Mouse (Mus musculus) liver, postnatal 0 days (tissue): Measurements from ENCODE around the gene Ptgis. TPM values are rescaled to one million over a fixed set of nuclear protein-coding genes. Genes with fewer than 3 reads are reported as not detected.

ENCODE experiments used
- ATAC-seq: fragments of 200-750 bp; cut with Nextera tagmentation; 2 replicates; pipeline ENCODE4 v1.8.0; 2017; ENCODE audit warnings: mild to moderate bottlenecking, moderate library complexity
- DNase-seq: peaks from one replicate; pipeline ENCODE4 v3.0.0-alpha.2; 2016
- H3K27ac ChIP-seq: fragments of 300-500 bp; sonication (generic); 2 replicates; pipeline ENCODE4 v1.5.1; 2014; ENCODE audit warnings: antibody characterized with exemption, moderate library complexity, mild to moderate bottlenecking, low read depth
- H3K27me3 ChIP-seq: fragments of 300-500 bp; sonication (generic); 2 replicates; pipeline ENCODE4 v1.6.1; 2014; ENCODE audit warnings: low read length, control low read depth, mixed read lengths; ENCODE audit not compliant: insufficient read depth
- H3K36me3 ChIP-seq: fragments of 300-500 bp; sonication (generic); replicated peaks from 2 replicates; pipeline ENCODE4 v1.6.1; 2014; ENCODE audit warnings: mild to moderate bottlenecking, control low read depth, low read length, moderate library complexity, mixed read lengths; ENCODE audit not compliant: insufficient read depth
- H3K4me1 ChIP-seq: fragments of 300-500 bp; sonication (generic); 2 replicates; pipeline ENCODE4 v1.6.1; 2014; ENCODE audit warnings: antibody characterized with exemption, mild to moderate bottlenecking, control low read depth; ENCODE audit not compliant: insufficient read depth
- H3K4me2 ChIP-seq: fragments of 300-500 bp; sonication (generic); 2 replicates; pipeline ENCODE4 v1.6.1; 2014; ENCODE audit warnings: low read depth, mild to moderate bottlenecking, low read length, moderate library complexity, mixed read lengths
- H3K4me3 ChIP-seq: fragments of 300-500 bp; sonication (generic); 2 replicates; pipeline ENCODE4 v1.5.1; 2014; ENCODE audit warnings: low read depth, low read length
- H3K9ac ChIP-seq: fragments of 300-500 bp; sonication (generic); replicated peaks from 2 replicates; pipeline ENCODE4 v1.6.1; 2014; ENCODE audit warnings: mild to moderate bottlenecking, moderate library complexity
- H3K9me3 ChIP-seq: fragments of 300-500 bp; sonication (generic); 2 replicates; pipeline ENCODE4 v1.6.1; 2016; ENCODE audit warnings: mild to moderate bottlenecking, control low read depth, low read length, mixed read lengths
- CTCF ChIP-seq: sonication (generic); IDR thresholded peaks from 2 replicates; pipeline ENCODE4 v1.5.1; 2016; ENCODE audit warnings: antibody characterized with exemption, low read depth
- EP300 ChIP-seq: IDR thresholded peaks from 2 replicates; pipeline ENCODE4 v1.6.1; 2016; ENCODE audit warnings: antibody characterized with exemption, low read depth, mild to moderate bottlenecking
- WGBS: fragments of 180-500 bp; shearing (Covaris S2); extraction: QIAGEN DNeasy Blood & Tissue Kit; methylation state at CpG from one replicate; pipeline ENCODE4 v1.1.7; 2014; ENCODE audit not compliant: insufficient replicate concordance; 5-methylcytosine and 5-hydroxymethylcytosine counted together
- polyA plus RNA-seq: library from polyadenylated mRNA; unstranded; fragments of >200 nt; fragmentation: Nextera tagmentation; extraction: Ambion mirVana; gene quantifications from 2 replicates; pipeline ENCODE4 v1.2.1, GENCODE M21; 2015

The Ptgis gene
- polyA plus RNA-seq, 1 experiment from 2014 or later: 1.8 TPM

DNA sequence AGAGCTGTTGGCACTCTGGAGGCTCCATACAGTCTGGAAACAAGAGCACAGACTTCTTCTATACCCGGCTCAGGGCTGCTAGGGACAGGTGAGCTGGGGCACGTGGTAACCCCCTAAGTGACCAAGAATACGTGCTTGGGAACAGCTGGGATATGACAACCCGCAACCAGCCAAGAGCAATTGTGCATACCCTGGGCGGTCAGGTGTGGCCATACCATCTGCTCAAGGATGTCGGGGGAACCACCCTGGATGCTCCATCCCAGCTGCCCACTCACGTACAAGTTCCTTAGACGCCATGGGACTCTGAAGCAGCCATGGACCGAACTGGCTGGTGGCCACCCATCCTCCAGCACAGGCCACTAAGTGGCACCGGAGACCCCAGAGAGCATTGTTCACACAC is 77.3 kb downstream of the Ptgis start:
- H3K36me3 ChIP-seq: no peaks in the 10 kb centered on the region
- no peak overlapping the region for H3K9ac ChIP-seq
- no peaks in the 10 kb centered on the region for H3K9me3 ChIP-seq
- 82% methylated on average over 10 of the region's 10 CpGs for WGBS
- no peak overlapping the region for H3K4me3 ChIP-seq
- ATAC-seq: no peak
- H3K4me2 ChIP-seq: no peak overlapping the region
- H3K27me3 ChIP-seq: no peaks in the 10 kb centered on the region
- H3K4me1 ChIP-seq: 0 out of 2 replicates have a peak, but pooled peaks cover 2% of the 10 kb centered on the region
- no peak for DNase-seq
- no peak overlapping the region for H3K27ac ChIP-seq
- TF ChIP-seq EP300: no peak
- no peak for TF ChIP-seq CTCF

DNA sequence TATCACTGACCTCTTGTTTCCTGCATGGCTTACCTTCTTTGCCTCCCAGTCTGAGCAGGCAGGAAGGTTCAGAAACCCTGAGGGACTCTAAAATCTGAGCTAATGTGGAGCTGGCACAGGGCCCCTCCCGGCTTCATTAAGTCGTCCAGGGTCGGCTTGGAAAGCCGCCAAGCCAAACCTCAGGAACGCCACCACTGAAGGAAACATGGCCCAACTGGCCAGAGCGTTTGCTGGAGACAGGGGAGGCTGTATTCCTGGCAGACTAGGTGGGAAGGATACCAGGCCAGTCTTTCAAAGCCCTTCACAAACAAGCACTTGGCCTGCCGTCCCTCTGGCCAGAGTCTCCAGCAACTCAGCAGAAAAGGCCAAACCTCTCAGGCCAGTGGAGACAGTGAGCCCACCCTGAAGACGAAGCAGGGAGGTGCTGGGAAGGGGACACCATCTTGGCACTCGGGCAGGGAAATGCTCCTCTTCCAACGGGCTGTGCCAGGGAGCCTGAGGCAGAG is 77.8 kb downstream of the Ptgis start:
- Histone ChIP-seq H3K4me3 (no peak overlapping the region), H3K27me3 (no peaks in the 10 kb centered on the region), H3K27ac (no peak overlapping the region), H3K4me1 (0 out of 2 replicates have a peak, but pooled peaks cover under 1% of the 10 kb centered on the region), H3K9ac (no peak overlapping the region), H3K4me2 (no peak overlapping the region), H3K9me3 (no peaks in the 10 kb centered on the region), H3K36me3 (no peaks in the 10 kb centered on the region)
- DNase-seq (no peak), ATAC-seq (no peak)
- WGBS: 64% methylated on average over 10 of the region's 10 CpGs
- TF ChIP-seq EP300: no peak
- TF ChIP-seq CTCF: no peak

DNA sequence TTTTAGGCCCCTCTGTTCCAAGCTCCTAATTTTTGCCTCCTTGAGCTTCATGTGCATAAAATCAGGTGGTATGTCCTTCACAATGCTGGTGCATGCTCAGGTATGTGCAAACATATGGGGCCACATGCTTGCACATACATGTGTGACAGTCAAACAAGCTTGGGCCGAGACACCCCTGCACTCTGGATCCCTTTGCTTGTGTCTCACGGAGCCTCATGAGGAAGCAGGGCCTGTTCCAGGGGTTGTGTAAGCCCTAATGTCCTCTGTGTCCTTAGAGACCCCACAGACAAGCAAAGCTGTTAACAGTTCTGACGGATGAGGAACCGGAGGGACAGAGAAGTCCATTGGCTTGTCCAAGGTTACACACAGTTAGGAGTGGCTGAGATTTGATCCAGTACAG is 80.7 kb downstream of the Ptgis start:
- Histone ChIP-seq H3K27me3 (no peaks in the 10 kb centered on the region), H3K4me3 (no peak overlapping the region), H3K4me1 (no peaks in the 10 kb centered on the region; the same call in 1 of the 2 replicates), H3K27ac (no peak overlapping the region), H3K4me2 (no peak overlapping the region), H3K9ac (no peak overlapping the region), H3K9me3 (no peaks in the 10 kb centered on the region), H3K36me3 (no peaks in the 10 kb centered on the region)
- ATAC-seq (no peak), DNase-seq (no peak)
- 74% methylated on average over 4 of the region's 4 CpGs for WGBS
- TF ChIP-seq EP300: no peak
- TF ChIP-seq CTCF: no peak

DNA sequence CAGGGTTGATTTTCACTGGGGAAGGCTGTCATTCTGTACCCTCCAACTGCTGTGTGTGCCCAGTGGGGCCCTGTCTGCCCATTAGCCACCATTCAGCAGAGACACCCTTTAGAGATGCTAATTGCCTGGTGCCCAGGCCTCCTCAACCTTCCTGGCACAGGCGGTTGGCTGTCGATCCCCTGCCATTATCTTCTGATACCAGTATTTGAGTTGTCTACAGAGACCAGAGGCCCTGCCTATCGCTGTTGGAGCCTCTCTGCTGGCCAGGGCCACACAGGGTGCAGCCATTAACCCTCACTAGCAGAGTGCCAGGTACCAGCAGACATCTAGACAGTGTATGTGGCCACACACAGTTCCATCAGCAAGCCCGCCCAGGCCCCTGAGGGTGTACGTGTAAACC is 81.6 kb downstream of the Ptgis start:
- DNase-seq: no peak
- H3K27ac ChIP-seq: no peak overlapping the region
- 68% methylated on average over 5 of the region's 5 CpGs for WGBS
- no peak for TF ChIP-seq CTCF
- ATAC-seq: no peak
- H3K4me2 ChIP-seq: no peak overlapping the region
- no peaks in the 10 kb centered on the region; the same call in 1 of the 2 replicates for H3K4me1 ChIP-seq
- H3K4me3 ChIP-seq: no peak overlapping the region
- H3K27me3 ChIP-seq: no peaks in the 10 kb centered on the region
- H3K36me3 ChIP-seq: no peaks in the 10 kb centered on the region
- H3K9ac ChIP-seq: no peak overlapping the region
- no peaks in the 10 kb centered on the region for H3K9me3 ChIP-seq

DNA sequence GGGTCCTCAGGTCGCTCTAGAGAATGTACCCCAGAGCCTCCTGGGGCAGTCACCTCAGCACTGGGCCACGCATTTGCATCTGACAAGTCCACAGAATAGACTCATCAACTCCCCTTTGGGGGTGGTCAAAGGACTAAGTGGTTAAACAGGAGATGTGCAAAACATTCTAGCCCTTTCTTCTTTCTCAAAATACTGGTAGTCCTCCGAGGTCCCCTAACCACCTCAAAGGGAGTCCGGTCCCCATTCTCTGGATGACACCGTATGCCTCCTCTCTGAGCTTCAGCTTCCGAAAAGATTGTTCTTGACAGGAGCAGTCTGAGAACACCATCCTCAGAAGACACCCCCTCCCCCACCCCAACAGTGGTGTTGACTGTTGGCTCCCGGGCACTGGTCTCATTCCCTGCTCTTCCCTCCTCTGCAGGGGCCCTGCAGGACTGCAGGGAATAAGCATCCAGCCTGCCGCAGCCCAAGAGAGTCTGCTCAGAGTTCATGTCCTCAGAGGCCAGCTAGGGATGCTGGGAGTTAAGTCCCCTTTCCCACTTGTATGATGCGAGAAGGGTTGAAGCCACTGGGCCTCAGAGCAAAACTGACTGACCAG is 84.2 kb downstream of the Ptgis start:
- ATAC-seq (no peak), DNase-seq (no peak)
- WGBS: 52% methylated on average over 9 of the region's 9 CpGs
- Histone ChIP-seq H3K27ac (no peak overlapping the region), H3K36me3 (no peaks in the 10 kb centered on the region), H3K27me3 (no peaks in the 10 kb centered on the region), H3K4me2 (no peak overlapping the region), H3K9me3 (no peaks in the 10 kb centered on the region), H3K4me1 (no peaks in the 10 kb centered on the region; the same call in 1 of the 2 replicates), H3K9ac (no peak overlapping the region), H3K4me3 (no peak overlapping the region)
- no peak for TF ChIP-seq EP300

DNA sequence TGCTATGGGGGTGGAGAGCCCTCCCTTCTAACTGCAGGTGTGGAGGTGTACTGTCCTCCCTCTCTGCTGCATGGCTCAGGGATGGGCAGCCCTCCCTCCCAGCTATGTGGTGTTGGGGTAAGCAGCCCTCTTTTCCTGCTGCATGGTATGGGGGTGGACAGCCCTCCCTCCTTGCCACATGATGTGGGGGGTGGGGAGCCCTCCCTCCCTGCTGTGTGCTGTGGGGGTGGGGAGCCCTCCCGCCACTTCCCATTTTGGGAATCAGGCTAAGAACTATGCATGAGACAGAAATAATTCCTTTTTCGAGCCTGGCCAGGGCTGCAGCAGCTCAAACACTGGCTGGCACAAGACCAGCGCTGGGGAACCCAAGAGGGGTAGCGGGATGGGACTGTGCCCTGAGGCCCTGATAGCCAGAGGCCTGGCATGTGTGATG is 84.8 kb downstream of the Ptgis start:
- TF ChIP-seq CTCF (no peak), EP300 (no peak)
- no peak for ATAC-seq
- 39% methylated on average over 4 of the region's 4 CpGs for WGBS

More for the DNA sequence above, 84.8 kb downstream of the Ptgis start:
- H3K9me3 ChIP-seq: no peaks in the 10 kb centered on the region
- DNase-seq: no peak
- H3K9ac ChIP-seq: no peak overlapping the region
- H3K27me3 ChIP-seq: no peaks in the 10 kb centered on the region
- H3K27ac ChIP-seq: no peak overlapping the region
- no peak overlapping the region for H3K4me3 ChIP-seq
- no peaks in the 10 kb centered on the region; the same call in 1 of the 2 replicates for H3K4me1 ChIP-seq
- no peaks in the 10 kb centered on the region for H3K36me3 ChIP-seq
- no peak overlapping the region for H3K4me2 ChIP-seq
